Mouse (Mus musculus) left cerebral cortex, postnatal 4 days (tissue): ENCODE results near the gene Gm7942. TPM values are rescaled to one million over a fixed set of nuclear protein-coding genes. Genes with fewer than 3 reads are reported as not detected.
"Not testable (repeated sequence)": the region's sequence is repeated elsewhere in the genome, so short reads cannot be mapped to it uniquely, and the experiment has no call there.

Experiments
- DNase-seq: peaks from one replicate; pipeline ENCODE4 v3.0.0-alpha.2; 2022
- intact Hi-C: fragments of 180-260 bp; cut with DNase I; formaldehyde crosslinking; loops from one replicate; pipeline ENCODE4 v1.15.1; 2025
- total RNA-seq, 2 experiments: library from RNA; stranded (reverse); gene quantifications; 2 replicates each; pipeline ENCODE4 v1.2.3; 2021

The Gm7942 gene
- not detected for total RNA-seq

DNA sequence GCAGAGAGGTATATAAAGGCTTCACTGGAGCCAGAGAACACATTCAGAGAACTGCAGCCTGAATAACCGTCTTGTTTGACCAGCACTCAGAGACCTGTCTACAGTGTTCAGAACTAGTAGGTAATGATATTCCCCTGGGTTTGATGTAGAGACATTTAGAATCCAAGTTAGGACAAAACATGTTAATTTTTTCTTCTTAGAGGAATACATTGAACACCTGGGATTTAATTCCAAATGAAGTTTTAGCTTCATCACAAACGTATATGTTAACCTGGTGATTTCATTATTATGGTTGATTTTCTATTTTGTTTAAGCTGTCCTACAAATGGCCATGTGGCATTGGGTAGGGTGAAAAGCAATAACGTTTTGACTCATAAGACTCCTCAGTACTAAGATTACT, at the start of gene Gm7942:
Gm7942 (plus strand) TSS at position 301 of the 400 bp plus-strand sequence.
- DNase-seq, intact Hi-C loops: not testable (repeated sequence)

Other genes with a start within 250 kb of the Gm7942 start
- gene Gm3183, start 241.5 kb upstream of the Gm7942 start, total RNA-seq, result not detected
- not detected for gene Gm6367, start 118.3 kb upstream of the Gm7942 start, total RNA-seq
- gene Gm16513, start 75.7 kb downstream of the Gm7942 start, total RNA-seq, result not detected
- gene Gm10424, start 165.8 kb downstream of the Gm7942 start, total RNA-seq, result not detected
- gene Gm3259, start 199.0 kb downstream of the Gm7942 start, total RNA-seq, result not detected